Mouse (Mus musculus) erythroid progenitor cell, adult 5-6 weeks (primary cell): ENCODE results near the gene Vsir. TPM values are rescaled to one million over a fixed set of nuclear protein-coding genes. Genes with fewer than 3 reads are reported as not detected.

Source experiments
- ATAC-seq: replicated peaks from 2 replicates; pipeline ENCODE4 v1.8.0; 2016; ENCODE audit warnings: moderate number of reproducible peaks, mild to moderate bottlenecking, moderate TSS enrichment, inconsistent platforms; ENCODE audit not compliant: poor library complexity, low FRiP score, severe bottlenecking
- total RNA-seq, 2 experiments: library from RNA; stranded (forward) in 1 of 2; stranded (reverse) in 1 of 2; fragments of 150-400 nt in 1 of 2; fragments of 186-747, 209-891 nt in 1 of 2; gene quantifications; 2 replicates each; pipeline versions ENCODE4 v1.2.3 to v1.2.4; 2015 to 2017; ENCODE audit warnings: low replicate concordance in 2 of 2

Vsir gene
- total RNA-seq, 2 experiments from 2014 or later: 114 to 147 TPM

- ATAC-seq: no peak
These were observed 5.3 kb downstream of the Vsir start for GRCm38 (mm10) chr10:60351761-60352455.

DNA sequence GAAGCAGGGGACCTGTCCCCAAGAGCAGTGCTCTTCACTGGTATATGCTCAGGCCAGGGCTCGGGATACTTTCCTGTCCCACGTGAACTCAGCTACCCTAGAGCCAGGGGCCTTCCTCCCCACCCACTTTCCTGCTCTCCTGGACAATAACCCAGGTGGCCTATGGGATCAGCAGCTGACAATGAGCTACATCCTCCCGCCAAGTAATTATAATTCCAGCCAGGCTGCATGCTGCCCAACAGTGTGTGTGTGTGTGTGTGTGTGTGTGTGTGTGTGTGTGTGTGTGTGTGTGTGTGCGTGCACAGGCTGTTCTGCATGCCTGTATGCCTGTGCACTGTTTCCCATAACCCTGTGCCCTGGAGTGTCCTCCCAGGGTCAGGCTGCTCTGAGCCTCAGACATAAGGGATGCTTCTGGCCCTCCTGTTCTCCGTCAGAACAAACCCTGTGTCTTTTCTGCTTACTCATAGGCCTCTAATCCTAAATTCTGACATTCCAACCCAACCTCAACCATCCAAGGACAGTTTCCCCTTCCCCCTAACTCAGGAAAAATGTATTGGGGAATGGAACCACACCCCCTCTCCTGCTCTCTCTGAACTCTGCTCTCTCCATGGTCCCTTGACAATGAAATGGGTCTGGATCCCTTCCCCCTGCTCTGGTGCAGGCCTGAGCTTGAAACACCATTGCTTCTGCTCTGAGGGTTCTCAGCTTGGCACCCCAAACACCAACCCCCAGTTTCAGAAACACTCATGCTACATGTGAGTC is 6.8 kb downstream of the Vsir start:
- no peak for ATAC-seq

DNA sequence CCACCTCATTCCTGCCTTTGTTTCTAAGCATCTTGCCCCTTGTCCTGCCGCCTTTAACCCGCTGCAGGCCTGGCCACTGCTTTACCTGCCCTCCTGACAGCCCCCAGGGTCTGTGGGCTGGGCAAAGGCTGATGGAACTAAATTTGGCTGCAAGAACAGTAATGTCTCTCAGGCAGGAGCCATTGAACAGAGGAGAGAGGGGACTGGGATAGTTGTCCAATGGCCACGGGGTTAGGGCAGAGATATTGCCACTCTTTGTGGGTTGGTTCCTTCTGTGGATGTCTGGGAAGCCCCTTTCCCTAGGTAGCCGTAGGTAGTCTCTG is 7.3 kb downstream of the Vsir start:
- no peak for ATAC-seq

DNA sequence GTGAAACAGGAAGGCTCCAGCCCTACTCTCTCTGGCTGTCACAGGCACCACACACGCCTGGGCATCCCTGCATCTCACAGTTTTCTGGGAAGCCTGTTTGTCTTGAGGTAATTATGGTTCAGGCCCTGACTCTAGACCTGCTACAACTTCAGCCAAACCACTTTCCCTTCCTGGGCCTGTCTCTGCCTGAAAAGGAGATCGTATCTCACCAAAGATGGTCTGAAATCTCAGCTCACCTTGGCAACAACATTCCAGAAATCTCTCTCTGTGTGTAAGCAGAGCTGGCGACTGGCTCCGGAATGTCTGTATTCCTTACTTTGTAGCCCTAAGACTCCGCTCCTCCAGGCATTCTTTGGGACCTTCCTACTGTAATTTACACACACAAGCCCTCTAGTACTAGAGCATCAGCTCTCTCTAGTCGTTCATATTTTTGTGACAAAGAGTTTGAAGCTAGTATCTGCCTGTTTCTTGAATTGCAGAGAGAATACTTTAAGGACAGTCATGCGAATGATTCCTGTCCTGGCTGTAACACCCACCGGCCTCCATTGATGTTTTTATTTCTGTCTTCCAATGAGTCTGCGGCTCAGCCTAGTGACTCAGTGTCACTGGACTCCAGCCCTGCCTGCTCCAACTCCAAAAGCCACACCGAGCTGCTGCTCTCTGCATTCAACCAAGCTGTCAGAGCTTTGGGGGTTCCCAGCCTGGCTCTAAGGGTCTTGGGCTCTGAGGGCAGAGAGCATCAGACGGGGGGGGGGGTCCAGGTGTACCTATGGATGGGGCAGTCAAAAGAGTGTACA is 8.4 kb downstream of the Vsir start:
- ATAC-seq: no peak

DNA sequence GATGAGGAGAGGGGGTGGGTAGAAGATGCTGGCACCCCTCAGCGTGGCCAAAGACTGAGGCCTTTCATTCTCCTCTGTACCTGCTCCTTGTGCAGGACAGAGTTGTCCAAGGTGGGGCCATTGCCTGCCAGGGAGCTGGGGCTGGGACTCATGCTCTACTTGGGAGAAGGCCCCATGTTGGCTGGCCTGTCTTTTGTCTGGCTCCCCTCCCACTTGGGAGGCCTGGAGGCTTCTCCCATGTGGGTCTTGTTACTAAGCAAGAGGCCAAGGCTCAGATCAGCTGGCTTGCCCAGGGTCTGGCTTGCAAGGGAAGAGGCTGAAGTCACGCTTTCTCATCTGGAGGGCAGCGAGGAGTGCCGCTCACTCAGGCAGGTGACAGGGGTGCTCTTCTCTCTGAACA is 10.8 kb downstream of the Vsir start:
- ATAC-seq: no peak

- no peak for ATAC-seq
These were observed 11.2 kb downstream of the Vsir start for GRCm38 (mm10) chr10:60357901-60358300.

DNA sequence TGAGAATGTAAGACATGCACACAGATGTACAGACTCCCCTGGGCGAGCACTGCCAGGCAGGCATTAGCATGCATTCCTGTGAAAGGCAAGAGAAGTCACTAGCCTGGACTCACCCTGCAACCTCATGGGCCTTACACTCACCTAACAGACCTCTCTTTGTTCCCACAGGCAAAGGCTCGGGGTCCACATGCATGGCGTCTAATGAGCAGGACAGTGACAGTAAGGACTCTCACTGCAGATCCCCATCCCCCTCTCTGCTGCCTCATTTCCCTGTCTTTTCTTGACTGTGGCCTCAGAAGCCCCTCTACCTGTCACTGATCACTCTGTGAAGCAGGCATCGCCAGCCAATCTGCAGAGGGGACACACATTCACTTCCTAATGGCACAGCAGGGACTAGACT is 12.1 kb downstream of the Vsir start:
- ATAC-seq: no peak

- no peak for ATAC-seq
These were observed 15.1 kb downstream of the Vsir start for GRCm38 (mm10) chr10:60361615-60362309.

- ATAC-seq: no peak
These were observed 15.6 kb downstream of the Vsir start for GRCm38 (mm10) chr10:60362310-60362628.

DNA sequence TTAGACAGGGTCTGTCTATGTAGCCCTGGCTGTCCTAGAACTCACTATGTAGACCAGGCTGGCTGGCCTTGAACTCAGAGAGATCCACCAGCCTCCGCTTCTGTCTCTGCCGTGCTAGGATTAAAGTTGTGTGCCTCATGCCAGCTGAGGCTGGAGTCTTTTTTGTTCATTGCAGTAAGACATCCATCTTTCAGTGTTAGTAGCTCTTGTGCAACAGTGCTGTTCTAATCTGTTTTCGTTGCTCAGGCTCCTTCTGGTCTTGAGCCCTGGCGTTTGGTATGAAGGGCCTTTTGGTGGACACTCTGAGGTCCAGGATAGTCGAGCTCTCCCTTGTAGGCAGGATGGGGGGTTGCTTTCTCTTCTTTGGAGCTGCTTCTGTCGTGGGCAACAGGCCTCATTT is 16.8 kb downstream of the Vsir start:
- ATAC-seq: no peak

DNA sequence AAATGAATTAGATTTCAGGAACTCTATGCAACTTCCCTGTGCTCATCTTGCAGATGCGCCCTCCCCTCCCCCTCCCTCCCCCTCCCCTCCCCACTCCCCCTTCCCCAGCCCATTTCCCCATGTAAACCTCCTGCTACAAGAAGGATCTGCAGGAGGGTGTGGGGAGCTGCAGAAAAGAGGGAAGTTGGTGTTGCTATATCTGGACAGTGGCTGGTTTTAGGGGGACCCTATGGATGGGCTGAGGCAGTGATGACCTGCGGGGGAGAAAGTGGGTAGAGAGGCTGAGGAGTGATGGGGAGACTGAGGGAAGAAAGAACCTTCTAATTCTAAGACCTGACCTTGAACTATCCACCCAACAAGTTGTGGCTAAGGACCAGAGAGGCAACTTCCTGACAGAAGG is 20.5 kb downstream of the Vsir start:
- ATAC-seq: no peak

GRCm38 (mm10) chr10:60367904-60368303 is 21.3 kb downstream of the Vsir start:
- no peak for ATAC-seq

DNA sequence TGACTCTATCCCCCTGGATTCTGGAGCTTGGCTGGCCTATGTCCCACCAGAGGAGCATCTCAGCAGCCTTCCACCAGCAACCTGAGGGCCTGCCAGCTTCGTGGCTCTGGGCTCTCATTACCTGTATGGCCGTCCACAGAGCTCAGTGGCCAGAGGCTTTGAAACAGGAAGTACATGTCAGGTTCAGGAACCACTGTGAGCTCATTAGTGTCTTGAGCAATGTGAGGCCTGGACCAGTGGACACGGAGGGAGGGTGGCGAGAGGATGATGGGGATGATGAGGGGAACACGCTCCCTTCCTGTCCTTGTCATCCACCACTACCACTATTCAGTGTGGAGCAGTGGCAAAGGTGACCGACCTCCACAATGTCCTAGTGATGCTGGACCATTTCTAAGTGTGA is 22.8 kb downstream of the Vsir start:
- no peak for ATAC-seq

GRCm38 (mm10) chr10:60370098-60370497 is 23.4 kb downstream of the Vsir start:
- ATAC-seq: no peak

DNA sequence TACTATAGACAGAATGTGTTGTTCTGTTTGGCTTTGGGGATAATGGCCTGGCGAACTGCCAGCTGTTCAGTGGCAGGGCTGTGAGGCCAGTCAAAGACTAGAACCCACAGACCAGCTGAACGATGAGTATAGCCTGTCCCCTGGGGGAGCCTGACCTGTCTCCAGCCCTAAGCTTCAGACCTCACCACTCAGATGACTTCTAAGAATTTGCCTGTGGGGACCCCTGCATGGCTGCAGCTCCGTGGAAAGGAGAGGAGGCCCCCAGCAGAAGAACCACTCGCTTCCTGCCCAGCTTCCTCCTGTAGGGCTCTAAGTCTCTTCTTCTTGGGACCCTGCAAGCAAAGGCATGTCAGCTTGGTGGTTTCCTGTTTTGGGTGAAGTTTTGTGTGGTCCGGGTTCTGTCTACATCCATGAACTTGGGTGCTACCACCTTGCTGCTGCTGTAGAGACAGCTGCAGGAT is 24.0 kb downstream of the Vsir start:
- no peak for ATAC-seq

- ATAC-seq: no peak
These were observed 25.1 kb downstream of the Vsir start for GRCm38 (mm10) chr10:60371596-60372386.

- ATAC-seq: no peak
These were observed 26.9 kb downstream of the Vsir start for GRCm38 (mm10) chr10:60373543-60373936.

- ATAC-seq: no peak
These were observed 27.4 kb downstream of the Vsir start for GRCm38 (mm10) chr10:60373937-60374578.

DNA sequence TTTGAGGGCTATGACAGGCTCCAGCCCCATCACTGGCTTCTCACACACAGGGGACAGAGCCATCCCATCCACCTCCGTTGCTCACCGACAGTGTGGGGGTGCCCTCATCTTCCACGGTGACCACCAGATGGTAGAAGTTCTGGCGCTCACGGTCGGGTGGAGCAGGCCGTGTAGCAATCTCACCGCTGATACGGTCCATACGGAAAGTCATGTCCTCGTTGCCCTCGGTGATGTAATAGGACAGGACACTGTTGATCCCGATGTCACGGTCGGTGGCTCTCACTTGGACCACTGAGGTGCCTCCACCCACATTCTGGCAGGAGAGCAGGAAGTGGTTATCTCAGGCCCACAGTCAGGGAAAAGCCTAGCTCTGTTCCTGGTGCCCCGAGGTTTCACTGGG is 30.1 kb downstream of the Vsir start:
- no peak for ATAC-seq
